Mouse (Mus musculus) intestine, embryonic 15.5 days (tissue): ENCODE measurements around the gene Dnajc30. TPM values are rescaled to one million over a fixed set of nuclear protein-coding genes. Genes with fewer than 3 reads are reported as not detected.

Source experiments
- polyA plus RNA-seq: library from polyadenylated mRNA; unstranded; fragments of >200 nt; fragmentation: Nextera tagmentation; extraction: Ambion mirVana; gene quantifications from 2 replicates; pipeline ENCODE4 v1.2.1, GENCODE M21; 2015

Gene Dnajc30
- polyA plus RNA-seq, 1 experiment from 2014 or later, result 33.6 TPM

Other genes with a start within 250 kb of the Dnajc30 start
- gene Tmem270, start 157.5 kb upstream of the Dnajc30 start, polyA plus RNA-seq, result not detected in 2 replicates
- 3.9 and 5.3 TPM in 2 replicates for gene Cldn13, start 148.7 kb upstream of the Dnajc30 start, polyA plus RNA-seq
- 18.5 and 25.7 TPM in 2 replicates for gene Mettl27, start 131.8 kb upstream of the Dnajc30 start, polyA plus RNA-seq
- 45.6 and 49.2 TPM in 2 replicates for gene Cldn4, start 117.3 kb upstream of the Dnajc30 start, polyA plus RNA-seq
- 173 and 195 TPM in 2 replicates for gene Cldn3, start 78.0 kb upstream of the Dnajc30 start, polyA plus RNA-seq
- gene Abhd11, start 55.0 kb upstream of the Dnajc30 start, polyA plus RNA-seq, result 96.0 and 101 TPM in 2 replicates
- gene Stx1a, start 40.7 kb upstream of the Dnajc30 start, polyA plus RNA-seq, result 13.0 and 15.7 TPM in 2 replicates
- gene Bud23, start 757 bp downstream of the Dnajc30 start, polyA plus RNA-seq, result 106 and 115 TPM in 2 replicates
- 5.4 and 6.0 TPM in 2 replicates for gene Vps37d, start 14.1 kb downstream of the Dnajc30 start, polyA plus RNA-seq
- gene Mlxipl, start 25.7 kb downstream of the Dnajc30 start, polyA plus RNA-seq, result 6.5 and 8.7 TPM in 2 replicates
- gene Tbl2, start 85.5 kb downstream of the Dnajc30 start, polyA plus RNA-seq, result 26.3 and 28.0 TPM in 2 replicates
- 50.2 and 50.3 TPM in 2 replicates for gene Bcl7b, start 104.1 kb downstream of the Dnajc30 start, polyA plus RNA-seq
- 33.1 and 34.1 TPM in 2 replicates for gene Baz1b, start 123.1 kb downstream of the Dnajc30 start, polyA plus RNA-seq
- 0.87 and 0.88 TPM in 2 replicates for gene Fzd9, start 187.0 kb downstream of the Dnajc30 start, polyA plus RNA-seq